Comparison of ENCODE assay signal across 20 mouse cellular contexts in the genomic region with DNA sequence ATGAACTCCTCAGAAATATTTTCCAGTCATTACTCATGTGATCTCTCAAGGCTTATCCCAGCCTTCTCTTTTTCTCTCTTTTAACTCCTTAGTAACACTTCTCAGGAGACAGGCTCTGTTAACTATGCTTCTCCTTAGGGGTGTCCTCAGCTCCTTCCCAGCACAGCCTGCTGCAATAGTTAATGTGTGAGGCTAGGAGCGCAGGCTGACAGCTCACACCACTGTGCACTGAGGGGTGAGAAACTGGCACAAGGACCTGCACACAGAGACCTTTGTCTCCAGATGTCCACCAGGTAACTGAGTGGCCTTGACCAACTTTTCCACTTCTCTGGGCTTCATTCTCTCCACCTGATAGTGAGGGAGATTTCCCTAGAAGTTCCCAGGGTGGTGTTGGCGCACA.
"Had no signal": no experiment of that assay in that cellular context is flagged by ENCODE, and none has a peak within 500 bp of the region (broad histone marks: within the 10 kb centered on the region; RNA-seq: fewer than 3 reads in every experiment).

No protein-coding gene starts in this region.

- H3K4me3 ChIP-seq: liver, embryonic 15.5 days; midbrain, embryonic 10.5 days; midbrain, embryonic 12.5 days; myocyte; neural tube, embryonic 13.5 days; neural tube, embryonic 15.5 days had no signal

- H3K27ac ChIP-seq: liver, embryonic 15.5 days; midbrain, embryonic 10.5 days; midbrain, embryonic 12.5 days; neural tube, embryonic 13.5 days; neural tube, embryonic 15.5 days had no signal

- H3K4me2 ChIP-seq: liver, embryonic 15.5 days; lung, embryonic 14.5 days; midbrain, embryonic 12.5 days; neural tube, embryonic 13.5 days; neural tube, embryonic 15.5 days had no signal

- H3K9ac ChIP-seq: liver, embryonic 15.5 days; lung, embryonic 14.5 days; midbrain, embryonic 12.5 days; neural tube, embryonic 13.5 days; neural tube, embryonic 15.5 days had no signal

- H3K9me3 ChIP-seq: liver, embryonic 15.5 days; midbrain, embryonic 10.5 days; midbrain, embryonic 12.5 days; neural tube, embryonic 13.5 days; neural tube, embryonic 15.5 days had no signal

- H3K27me3 ChIP-seq: liver, embryonic 15.5 days; midbrain, embryonic 12.5 days; neural tube, embryonic 13.5 days; neural tube, embryonic 15.5 days had no signal

- H3K36me3 ChIP-seq: liver, embryonic 15.5 days; midbrain, embryonic 10.5 days; midbrain, embryonic 12.5 days; neural tube, embryonic 13.5 days; neural tube, embryonic 15.5 days had no signal

- H3K4me1 ChIP-seq: liver, embryonic 15.5 days had no signal

- ATAC-seq: midbrain, embryonic 16.5 days had no signal

- DNase-seq: lung, adult 18-20 months; lung, postnatal 10 days; lung, postnatal 4 days; midbrain, embryonic 14.5 days; retina, postnatal 1 day; right cerebral cortex, adult 18-20 months; right cerebral cortex, postnatal 14 days; right cerebral cortex, postnatal 4 days; spleen, adult 18-20 months; thymus, adult 18-20 months; thymus, postnatal 14 days; thymus, postnatal 36 days had no signal
